Mouse (Mus musculus) heart, adult 11 months (tissue): ENCODE results near the gene Med18.
A peak's percentile ranks its signal among the peaks of the same experiment; 100 is the strongest.

Experiments
- DNase-seq: peaks from one replicate; pipeline ENCODE4 v3.0.0; 2022

The Med18 gene

GRCm38 (mm10) chr4:132477833-132478232 is 14.1 kb upstream of the Med18 start:
- DNase-seq = no peak

DNA sequence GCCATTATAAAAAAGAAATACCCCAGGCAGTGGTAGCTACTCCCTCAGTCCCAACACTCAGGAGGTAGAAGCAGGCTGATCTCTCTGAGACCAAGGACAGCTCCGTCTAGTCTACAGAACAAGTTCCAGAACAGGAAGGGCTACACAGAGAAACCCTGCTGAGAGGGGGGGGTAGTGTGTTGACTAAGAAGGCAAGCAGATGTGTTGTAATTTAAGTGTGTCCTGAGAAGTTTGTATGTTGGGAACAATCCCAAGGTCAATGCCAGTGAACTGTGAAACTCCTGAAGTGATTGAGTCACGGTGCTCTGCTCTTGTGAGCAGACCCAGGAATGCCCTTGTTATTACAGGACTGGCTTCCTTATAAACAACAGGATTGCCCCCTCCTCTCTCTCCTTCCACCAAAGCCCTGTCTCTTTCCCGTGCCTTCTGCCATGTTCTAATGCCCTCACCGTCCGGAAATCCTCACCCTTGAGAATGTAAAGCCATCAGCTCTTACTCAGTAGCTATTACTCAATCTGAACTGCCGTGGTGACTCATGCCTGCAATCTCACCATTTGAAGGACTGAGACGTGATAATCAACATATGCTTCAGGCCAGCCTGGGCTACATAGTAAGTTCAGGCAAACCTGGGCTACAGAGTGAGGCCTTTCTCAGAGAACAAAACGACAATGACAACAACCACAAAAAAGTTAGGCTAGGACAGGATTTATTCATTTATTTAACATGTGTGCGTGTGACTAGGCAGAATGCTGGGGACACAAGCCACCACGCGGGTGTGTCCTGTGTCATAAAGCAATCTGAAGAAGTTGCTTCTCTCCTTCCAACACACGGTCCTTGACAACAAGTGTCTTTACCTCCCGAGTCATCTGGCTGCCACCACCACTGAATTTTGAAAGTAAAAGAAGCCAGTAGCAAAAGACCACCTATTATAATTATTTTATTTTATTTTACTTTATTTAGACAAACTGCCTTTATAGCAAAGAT is 12.5 kb upstream of the Med18 start:
- DNase-seq = no peak

DNA sequence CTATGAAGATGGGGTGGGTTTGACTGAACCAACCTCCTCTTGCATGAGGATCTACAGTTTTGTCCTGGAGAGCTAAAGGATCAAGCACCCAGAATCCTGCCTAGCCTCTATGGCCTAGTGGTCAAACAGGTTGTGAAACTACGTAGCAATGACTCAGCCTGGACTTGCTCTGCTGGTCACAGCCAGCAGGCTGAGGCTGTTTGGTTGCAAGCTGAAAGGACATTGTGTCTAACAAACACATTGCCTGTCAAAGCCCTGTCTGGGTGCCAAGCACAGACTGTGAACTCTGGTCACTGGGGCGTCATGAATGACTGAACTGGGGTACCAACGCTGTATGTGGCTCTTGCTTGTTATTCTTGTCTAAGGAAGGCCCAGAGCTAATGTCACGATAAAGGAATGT is 10.9 kb upstream of the Med18 start:
- DNase-seq = peak; percentile 91

- DNase-seq = no peak
Observed at GRCm38 (mm10) chr4:132473411-132473810, 9.7 kb upstream of the Med18 start.

GRCm38 (mm10) chr4:132469873-132470272 is 6.2 kb upstream of the Med18 start:
- DNase-seq = no peak

DNA sequence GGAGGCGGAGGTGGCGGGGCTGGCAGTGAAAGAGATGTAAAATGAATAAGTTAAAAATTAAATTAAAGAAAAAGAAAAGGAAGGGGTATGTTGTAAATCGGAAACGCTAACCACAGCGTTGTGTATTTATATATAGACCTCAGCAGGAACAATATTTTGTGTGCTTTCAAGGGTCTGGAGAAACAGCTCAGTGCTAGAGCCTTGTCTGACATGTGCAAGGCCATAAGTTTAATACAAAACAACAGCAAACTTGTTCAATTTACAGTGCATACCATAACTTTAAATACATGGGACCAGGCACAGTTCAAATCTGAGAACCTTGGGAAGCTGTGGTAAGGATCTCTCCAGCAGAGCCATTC is 513 bp upstream of the Med18 start:
- no peak for DNase-seq

GRCm38 (mm10) chr4:132462836-132463235 is 885 bp downstream of the Med18 start:
- no peak for DNase-seq

GRCm38 (mm10) chr4:132460225-132460624 is 3.5 kb downstream of the Med18 start:
- no peak for DNase-seq

DNA sequence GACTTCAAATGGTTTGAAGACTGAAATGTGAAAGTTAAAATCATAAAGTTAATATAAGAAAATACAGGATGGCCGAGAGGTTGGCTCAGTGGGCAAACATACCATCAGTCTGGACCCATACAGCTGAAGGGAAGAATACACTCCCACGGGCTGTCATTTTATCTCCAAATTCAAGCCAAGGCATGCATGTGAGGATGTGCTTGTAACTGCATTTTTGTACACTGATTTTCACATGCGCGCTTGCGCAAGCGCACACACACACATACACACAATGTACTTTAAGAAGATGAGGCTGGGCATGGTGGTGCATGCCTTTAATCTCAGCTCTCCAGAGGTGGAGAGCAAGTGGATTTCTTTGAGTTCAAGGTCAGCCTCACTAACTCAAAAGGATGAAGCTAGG is 8.2 kb downstream of the Med18 start:
- no peak for DNase-seq

GRCm38 (mm10) chr4:132455146-132455545 is 8.6 kb downstream of the Med18 start:
- DNase-seq = no peak

DNA sequence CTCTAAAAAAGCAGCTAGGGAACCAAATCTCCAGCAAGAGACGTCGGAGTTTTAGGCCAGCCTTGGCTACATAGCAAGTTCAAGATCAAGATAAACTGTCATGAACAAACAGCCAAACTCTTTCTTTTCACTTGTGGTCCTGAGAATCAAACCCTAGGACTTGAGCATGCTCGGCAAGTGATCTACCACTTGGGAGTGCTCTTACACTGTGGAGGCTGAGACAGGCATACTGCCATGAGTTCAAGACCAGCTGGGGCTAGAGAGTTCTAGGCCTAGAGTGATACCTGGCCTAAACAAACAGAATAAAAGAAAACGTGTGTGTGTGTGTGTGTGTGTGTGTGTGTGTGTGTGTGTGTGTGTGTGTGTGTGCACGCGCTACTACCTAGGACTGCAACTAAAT is 9.5 kb downstream of the Med18 start:
- no peak for DNase-seq

DNA sequence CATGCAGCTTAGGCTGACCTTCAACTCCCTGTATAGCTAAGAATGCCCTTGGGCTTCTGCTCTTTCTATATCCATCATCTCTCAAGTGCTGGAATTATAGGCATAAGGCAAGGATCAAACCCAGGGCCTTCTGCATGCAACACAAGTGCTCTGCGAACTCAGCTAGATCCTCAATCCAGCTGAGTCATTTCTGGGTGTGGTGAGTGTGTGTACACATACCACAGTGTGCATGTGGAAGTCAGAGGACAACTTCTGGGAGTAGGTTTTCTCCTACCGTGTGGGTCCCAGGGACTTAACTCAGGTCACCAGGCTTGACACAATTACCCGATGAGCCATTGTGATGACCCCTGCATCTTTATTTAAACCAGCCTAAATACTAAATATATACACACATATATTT is 13.9 kb downstream of the Med18 start:
- no peak for DNase-seq

GRCm38 (mm10) chr4:132446105-132446504 is 17.6 kb downstream of the Med18 start:
- DNase-seq = no peak

GRCm38 (mm10) chr4:132444516-132444915 is 19.2 kb downstream of the Med18 start:
- no peak for DNase-seq

GRCm38 (mm10) chr4:132437857-132438256 is 25.9 kb downstream of the Med18 start:
- DNase-seq = no peak

DNA sequence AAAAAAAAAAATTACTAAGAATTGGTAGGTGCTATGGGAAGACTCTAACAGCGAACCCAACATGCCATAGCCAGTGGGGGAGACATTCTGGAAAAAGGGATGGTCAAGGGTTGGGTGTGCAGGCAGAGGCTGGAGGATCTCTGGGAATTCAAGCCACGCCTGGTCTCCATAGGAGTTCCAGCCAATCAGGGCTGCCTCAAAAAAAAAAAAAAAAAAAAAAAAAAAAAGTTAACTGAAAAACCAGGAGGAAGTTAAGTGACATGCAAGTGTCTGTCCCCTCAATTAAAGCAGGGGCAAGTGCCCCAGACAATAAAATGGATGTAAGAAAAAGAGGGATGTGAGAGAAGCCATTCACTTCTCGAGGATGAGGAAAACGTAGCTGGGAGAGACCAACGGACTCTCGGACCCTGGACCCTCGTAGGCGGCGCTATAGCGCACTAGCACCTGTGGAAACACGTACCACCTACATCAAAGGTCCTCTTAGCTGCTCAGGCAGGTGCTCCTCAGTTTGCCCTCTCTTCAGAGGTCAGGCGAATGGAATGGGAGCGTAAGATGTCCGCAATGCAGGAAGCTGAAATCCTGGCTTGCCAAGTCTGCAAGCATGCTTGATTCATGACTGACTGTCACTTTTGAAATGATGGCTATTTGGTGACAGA is 30.9 kb downstream of the Med18 start:
- no peak for DNase-seq

- DNase-seq = no peak
Observed at GRCm38 (mm10) chr4:132428022-132428542, 35.6 kb downstream of the Med18 start.

- no peak for DNase-seq
Observed at GRCm38 (mm10) chr4:132427493-132427892, 36.2 kb downstream of the Med18 start.

DNA sequence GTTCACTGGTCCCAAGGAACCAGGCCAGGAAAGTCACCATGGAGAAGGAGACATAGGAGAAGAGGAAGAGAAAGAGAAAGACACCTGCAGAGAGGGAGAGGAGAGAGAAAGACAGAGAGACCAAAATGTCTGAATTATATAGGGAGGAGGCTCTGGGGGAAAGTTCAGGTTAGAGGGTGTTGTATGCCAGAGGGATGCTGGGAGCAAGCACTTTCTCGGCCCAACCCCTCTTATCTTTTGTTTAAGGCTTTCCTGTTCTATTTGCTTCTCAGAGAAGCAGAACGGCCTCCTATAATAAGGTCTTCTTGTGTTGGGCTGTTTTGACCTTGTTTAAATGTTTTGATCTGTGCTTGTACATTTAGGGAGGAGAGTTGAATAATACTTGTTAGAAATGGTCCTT is 37.7 kb downstream of the Med18 start:
- DNase-seq = no peak

DNA sequence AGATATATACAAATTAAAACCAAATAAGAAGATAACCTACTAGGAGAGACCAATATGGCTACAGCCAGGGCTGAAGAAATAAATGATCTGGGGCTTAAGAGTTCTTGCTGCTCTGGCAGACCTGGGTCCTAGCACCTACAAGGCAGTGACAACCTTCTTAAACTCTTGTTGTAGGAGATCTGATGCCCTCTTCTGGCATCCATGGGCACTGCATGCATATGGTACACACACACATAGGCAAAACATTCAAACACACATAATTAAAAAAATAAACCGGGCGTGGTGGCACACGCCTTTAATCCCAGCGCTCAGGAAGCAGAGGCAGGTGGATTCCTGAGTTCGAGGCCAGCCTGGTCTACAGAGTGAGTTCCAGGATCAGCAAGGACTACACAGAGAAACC is 39.0 kb downstream of the Med18 start:
- peak; percentile 85 for DNase-seq

DNA sequence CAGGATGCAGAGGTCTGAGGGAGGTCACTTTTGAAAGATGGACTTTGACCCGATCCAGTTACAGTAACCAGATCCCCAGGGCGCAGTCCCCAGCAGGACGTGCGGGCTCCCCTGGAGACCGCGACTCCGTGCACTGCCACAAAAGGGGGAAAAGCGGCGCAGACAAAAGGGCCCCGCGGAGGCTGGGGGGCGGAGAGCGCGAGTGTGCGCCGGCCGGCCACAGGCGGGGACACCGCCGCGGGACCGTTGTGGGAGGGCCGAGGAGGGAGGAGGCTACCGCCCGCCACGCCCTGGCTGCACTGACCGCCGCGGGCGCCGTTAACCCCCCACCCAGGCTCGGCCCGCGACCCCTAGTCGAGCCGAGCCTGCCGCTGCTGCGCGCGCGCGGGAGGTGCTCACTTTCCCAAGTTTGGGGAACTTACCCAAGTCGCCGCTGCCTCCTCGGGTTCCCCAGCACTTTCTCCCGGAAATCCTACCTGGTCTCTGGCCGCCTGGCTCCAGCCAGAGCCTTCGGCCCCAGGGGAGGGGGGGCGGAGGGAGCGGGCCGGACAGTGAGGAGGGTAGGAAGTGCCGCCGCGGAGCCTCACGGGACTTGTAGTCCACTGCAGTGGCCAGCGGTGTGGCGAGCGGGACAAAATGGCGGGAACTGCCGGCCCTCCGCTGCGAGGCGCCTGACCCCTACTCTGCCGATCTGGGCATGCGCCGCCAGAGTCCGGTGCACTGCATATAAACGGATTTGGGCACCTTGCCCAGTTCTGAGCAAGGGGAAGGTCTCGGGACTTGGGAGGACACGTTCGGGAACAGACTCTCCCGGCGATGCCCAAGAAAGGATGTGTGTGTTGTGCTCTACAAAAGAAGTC is 41.6 kb downstream of the Med18 start, which contains the start of gene Phactr4:
Gene Phactr4, minus strand, starts transcription at position 567 of the 860 bp plus-strand sequence.
- peak; percentile 100 for DNase-seq

DNA sequence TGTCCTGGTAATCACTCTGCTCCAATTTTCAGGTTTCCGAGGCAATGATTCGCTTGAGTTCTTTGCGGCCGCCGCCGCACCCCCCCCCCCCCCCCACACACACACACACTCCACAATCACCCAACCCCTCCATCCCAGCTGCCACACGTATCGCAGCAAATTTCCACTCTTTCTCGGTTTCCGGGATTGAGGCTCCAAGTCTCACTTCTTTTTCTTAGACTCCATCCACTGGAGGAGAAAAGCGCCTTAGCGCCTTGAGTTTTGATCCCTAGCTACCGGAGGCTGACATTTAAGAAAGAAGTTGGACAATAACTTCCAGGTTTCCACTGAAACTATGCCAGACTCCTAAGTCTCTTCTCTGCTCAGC is 42.2 kb downstream of the Med18 start:
- DNase-seq = no peak

GRCm38 (mm10) chr4:132420471-132420870 is 43.2 kb downstream of the Med18 start:
- no peak for DNase-seq
